Mouse (Mus musculus): ENCODE data around the gene Rgs3. TPM values are rescaled to one million over a fixed set of nuclear protein-coding genes. Genes with fewer than 3 reads are reported as not detected.
A peak's percentile ranks its signal among the peaks of the same experiment; 100 is the strongest.

The Rgs3 gene
- total and polyA plus RNA-seq, 3 experiments = not detected

DNA sequence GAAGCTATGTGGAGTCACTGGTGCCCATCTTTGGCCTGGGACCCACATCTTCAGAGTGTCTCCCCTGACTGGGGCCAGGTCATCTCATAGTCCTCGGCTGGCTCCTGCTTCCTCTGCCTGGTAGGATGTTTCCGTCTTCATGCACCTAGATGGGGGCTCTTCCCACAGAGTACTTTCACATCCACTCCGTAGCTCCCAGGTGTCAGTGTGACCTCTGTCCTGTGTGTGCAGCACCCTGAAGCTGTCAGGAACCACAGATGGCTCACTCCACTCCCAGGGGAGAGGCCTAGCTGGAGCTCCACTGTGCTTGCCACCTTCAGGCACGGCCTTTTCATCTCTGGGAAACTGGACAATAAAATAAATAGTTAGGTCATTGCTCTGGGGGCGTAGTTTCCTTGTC lies 128.5 kb downstream of the Rgs3 start:
- no peaks in the 10 kb centered on the region for H3K79me2 ChIP-seq (ENCODE audit: control insufficient read depth, insufficient read depth, low read length, poor library complexity)
- no peak overlapping the region for H3K4me3 ChIP-seq (ENCODE audit: control insufficient read depth in 1 of 2, insufficient read depth in 1 of 2, low read depth in 2 of 2, low read length in 2 of 2)

GRCm38 (mm10) chr4:62690997-62691396 lies 131.3 kb downstream of the Rgs3 start:
- no peaks in the 10 kb centered on the region for H3K9me3 ChIP-seq (replicated peaks; ENCODE audit: insufficient read depth, low read length)
- H3K27me3 ChIP-seq (ENCODE audit: control insufficient read depth in 1 of 2, insufficient read depth in 2 of 2, low read length in 2 of 2) = no peaks in the 10 kb centered on the region
- DNase-seq (ENCODE audit: low read depth, low spot score) = peak; percentile 6
- H3K79me2 ChIP-seq (ENCODE audit: control insufficient read depth, insufficient read depth, low read length, poor library complexity) = no peaks in the 10 kb centered on the region
- H3K9ac ChIP-seq (ENCODE audit: control insufficient read depth, low read depth, low read length, poor library complexity, severe bottlenecking) = no peak overlapping the region
- no peak overlapping the region for H3K4me3 ChIP-seq (ENCODE audit: control insufficient read depth in 1 of 2, insufficient read depth in 1 of 2, low read depth in 2 of 2, low read length in 2 of 2)
- no peak overlapping the region for H3K27ac ChIP-seq (ENCODE audit: control insufficient read depth, low read depth, low read length)
- no peaks in the 10 kb centered on the region for H3K4me1 ChIP-seq (ENCODE audit: control insufficient read depth in 1 of 2, insufficient read depth in 2 of 2, low read length in 2 of 2)
- TF ChIP-seq MYB (IDR thresholded peaks at IDR 0.05; ENCODE audit: low read depth, low read length) (no peak), CHD1 (IDR thresholded peaks at IDR 0.05; ENCODE audit: low read depth, low read length) (no peak), SMC3 (IDR thresholded peaks at IDR 0.05; ENCODE audit: low read depth, low read length) (no peak), ELF1 (IDR thresholded peaks at IDR 0.05; ENCODE audit: low read depth, low read length) (no peak), ETS1 (IDR thresholded peaks at IDR 0.05; ENCODE audit: low read depth, low read length) (no peak), ZC3H11A (IDR thresholded peaks at IDR 0.05; ENCODE audit: low read depth, low read length) (no peak), MXI1 (IDR thresholded peaks at IDR 0.05; ENCODE audit: low read depth, low read length) (no peak), SIN3A (IDR thresholded peaks at IDR 0.05; ENCODE audit: low read length) (no peak), GATA1 (IDR thresholded peaks at IDR 0.05; ENCODE audit: low read depth, low read length) (no peak)
- no peaks in the 10 kb centered on the region for H3K36me3 ChIP-seq (ENCODE audit: control insufficient read depth in 1 of 2, insufficient read depth in 2 of 2, low read length in 2 of 2)

More for the DNA sequence above, 128.5 kb downstream of the Rgs3 start:
- TF ChIP-seq EP300 (IDR thresholded peaks at IDR 0.05; ENCODE audit: low read depth in 1 of 2, low read length in 2 of 2) (no peak), ELF1 (IDR thresholded peaks at IDR 0.05; ENCODE audit: low read depth, low read length) (no peak), TBP (IDR thresholded peaks at IDR 0.05; ENCODE audit: low read depth, low read length) (no peak), KAT2A (conservative IDR thresholded peaks at IDR 0.05; ENCODE audit: low read depth, low read length) (no peak), CTCF (IDR thresholded peaks at IDR 0.05 in 2 of 3, conservative IDR thresholded peaks at IDR 0.05 in 1 of 3; ENCODE audit: control insufficient read depth in 1 of 3, insufficient read depth in 1 of 3, low read depth in 2 of 3, low read length in 3 of 3, poor library complexity in 1 of 3, severe bottlenecking in 1 of 3) (no peak), HCFC1 (IDR thresholded peaks at IDR 0.05; ENCODE audit: low read depth, low read length) (no peak), ZKSCAN1 (IDR thresholded peaks at IDR 0.05; ENCODE audit: low read depth, low read length) (no peak), E2F4 (IDR thresholded peaks at IDR 0.05; ENCODE audit: borderline replicate concordance, low read depth, low read length) (no peak)
- no peaks in the 10 kb centered on the region for H3K9me3 ChIP-seq (replicated peaks; ENCODE audit: insufficient read depth, low read length)
- no peak for DNase-seq (ENCODE audit: low read depth, low spot score)
- H3K9ac ChIP-seq (ENCODE audit: control insufficient read depth, low read depth, low read length, poor library complexity, severe bottlenecking) = no peak overlapping the region
- H3K27me3 ChIP-seq (ENCODE audit: control insufficient read depth in 1 of 2, insufficient read depth in 2 of 2, low read length in 2 of 2) = no peaks in the 10 kb centered on the region
- no peak overlapping the region for H3K27ac ChIP-seq (ENCODE audit: control insufficient read depth, low read depth, low read length)
- H3K4me1 ChIP-seq (ENCODE audit: control insufficient read depth in 1 of 2, insufficient read depth in 2 of 2, low read length in 2 of 2) = no peaks in the 10 kb centered on the region
- no peaks in the 10 kb centered on the region for H3K36me3 ChIP-seq (ENCODE audit: control insufficient read depth in 1 of 2, insufficient read depth in 2 of 2, low read length in 2 of 2)

DNA sequence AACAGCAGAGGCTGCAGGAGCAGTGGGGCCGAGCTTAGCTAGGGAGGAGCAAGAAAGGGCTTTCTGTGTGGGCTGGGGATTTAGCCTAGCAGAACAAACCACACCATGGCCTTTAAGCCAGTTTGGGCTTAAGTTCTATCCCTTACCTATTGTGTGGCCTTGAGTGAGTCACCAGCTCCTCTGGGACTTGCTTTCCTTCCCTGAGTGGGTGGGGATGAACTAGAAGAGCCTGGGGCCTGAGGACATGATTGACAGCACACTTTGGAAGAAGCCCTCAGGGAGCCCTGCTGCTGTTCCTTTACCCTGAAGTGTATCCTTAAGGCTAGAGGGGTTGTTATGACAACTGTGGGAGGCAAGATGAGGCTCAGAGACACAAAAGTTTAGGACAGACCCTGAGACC lies 132.0 kb downstream of the Rgs3 start:
- DNase-seq (ENCODE audit: low read depth, low spot score) = no peak
- Histone ChIP-seq H3K27ac (ENCODE audit: control insufficient read depth, low read depth, low read length) (no peak overlapping the region), H3K9me3 (replicated peaks; ENCODE audit: insufficient read depth, low read length) (no peaks in the 10 kb centered on the region), H3K9ac (ENCODE audit: control insufficient read depth, low read depth, low read length, poor library complexity, severe bottlenecking) (no peak overlapping the region), H3K4me3 (ENCODE audit: control insufficient read depth in 1 of 2, insufficient read depth in 1 of 2, low read depth in 2 of 2, low read length in 2 of 2) (no peak overlapping the region), H3K79me2 (ENCODE audit: control insufficient read depth, insufficient read depth, low read length, poor library complexity) (no peaks in the 10 kb centered on the region), H3K36me3 (ENCODE audit: control insufficient read depth in 1 of 2, insufficient read depth in 2 of 2, low read length in 2 of 2) (no peaks in the 10 kb centered on the region), H3K27me3 (ENCODE audit: control insufficient read depth in 1 of 2, insufficient read depth in 2 of 2, low read length in 2 of 2) (no peaks in the 10 kb centered on the region), H3K4me1 (ENCODE audit: control insufficient read depth in 1 of 2, insufficient read depth in 2 of 2, low read length in 2 of 2) (no peaks in the 10 kb centered on the region)
- TF ChIP-seq NRF1 (IDR thresholded peaks at IDR 0.05; ENCODE audit: insufficient read depth, low read depth, low read length, poor library complexity, severe bottlenecking) = no peak
- no peak for TF ChIP-seq CHD1 (IDR thresholded peaks at IDR 0.05; ENCODE audit: low read depth, low read length)
- no peak for TF ChIP-seq TAL1 (IDR thresholded peaks at IDR 0.05; ENCODE audit: low read length)
- no peak for TF ChIP-seq UBTF (IDR thresholded peaks at IDR 0.05; ENCODE audit: borderline replicate concordance, insufficient read depth, low read depth, low read length)
- TF ChIP-seq CTCF (IDR thresholded peaks at IDR 0.05 in 2 of 3, conservative IDR thresholded peaks at IDR 0.05 in 1 of 3; ENCODE audit: control insufficient read depth in 1 of 3, insufficient read depth in 1 of 3, low read depth in 2 of 3, low read length in 3 of 3, poor library complexity in 1 of 3, severe bottlenecking in 1 of 3) = no peak
- TF ChIP-seq MAX (IDR thresholded peaks at IDR 0.05; ENCODE audit: low read length) = no peak
- no peak for TF ChIP-seq ZKSCAN1 (IDR thresholded peaks at IDR 0.05; ENCODE audit: low read depth, low read length)
- TF ChIP-seq MAFK (IDR thresholded peaks at IDR 0.05; ENCODE audit: borderline replicate concordance, low read depth, low read length) = no peak
- no peak for TF ChIP-seq JUND (IDR thresholded peaks at IDR 0.05; ENCODE audit: low read depth, low read length)
- no peak for TF ChIP-seq RAD21 (IDR thresholded peaks at IDR 0.05; ENCODE audit: low read depth, low read length)
- no peak for TF ChIP-seq GATA1 (IDR thresholded peaks at IDR 0.05; ENCODE audit: low read depth, low read length)
- no peak for TF ChIP-seq MAZ (IDR thresholded peaks at IDR 0.05; ENCODE audit: low read depth, low read length)
- no peak for TF ChIP-seq MXI1 (IDR thresholded peaks at IDR 0.05; ENCODE audit: low read depth, low read length)
